Comparison of ENCODE assay signal across 18 mouse cellular contexts in genomic region chr7:35299656-35300055, GRCm38 (mm10). TPM values are rescaled to one million over a fixed set of nuclear protein-coding genes. Genes with fewer than 3 reads are reported as not detected.
DNase-seq lines count a peak whose midpoint lies in the region; ATAC-seq and TF ChIP-seq lines count a peak whose summit lies in the region.
"Had no signal": no experiment of that assay in that cellular context is flagged by ENCODE, and none has a peak within 500 bp of the region (broad histone marks: within the 10 kb centered on the region; RNA-seq: fewer than 3 reads in every experiment).

No protein-coding gene starts in this region.

- no peak for TF ChIP-seq CTCF in left cerebral cortex, adult 2 months (IDR thresholded peaks at IDR 0.05)

- peaks cover 36% of the 10 kb centered on the region for H3K36me3 ChIP-seq in forebrain, embryonic 16.5 days (ENCODE audit: control insufficient read depth, insufficient read depth)

- peak overlapping the region; percentile 53; the same call in 1 of the 2 replicates for H3K27ac ChIP-seq in left cerebral cortex, adult 2 months
- H3K27ac ChIP-seq in forebrain, embryonic 16.5 days (ENCODE audit: low read length): no peak overlapping the region
- H3K27ac ChIP-seq: hindbrain, embryonic 15.5 days; limb, embryonic 10.5 days; neural tube, embryonic 12.5 days had no signal

- H3K4me2 ChIP-seq in forebrain, embryonic 16.5 days (ENCODE audit: low read length): no peak overlapping the region
- H3K4me2 ChIP-seq: hindbrain, embryonic 15.5 days; lung, embryonic 14.5 days; neural tube, embryonic 12.5 days had no signal

- H3K9ac ChIP-seq in forebrain, embryonic 16.5 days (replicated peaks; ENCODE audit: low read depth, low read length): no peak overlapping the region
- H3K9ac ChIP-seq: hindbrain, embryonic 15.5 days; lung, embryonic 14.5 days; neural tube, embryonic 12.5 days had no signal

- H3K9me3 ChIP-seq in forebrain, embryonic 16.5 days (ENCODE audit: control insufficient read depth, low read length): no peaks in the 10 kb centered on the region
- H3K9me3 ChIP-seq: hindbrain, embryonic 15.5 days; limb, embryonic 10.5 days; neural tube, embryonic 12.5 days had no signal

- no peak overlapping the region for H3K4me3 ChIP-seq in left cerebral cortex, adult 2 months
- H3K4me3 ChIP-seq in forebrain, embryonic 16.5 days (replicated peaks; ENCODE audit: low read length): no peak overlapping the region
- H3K4me3 ChIP-seq: erythroblast, embryonic 14.5 days; hindbrain, embryonic 15.5 days; limb, embryonic 10.5 days; neural tube, embryonic 12.5 days had no signal

- no peaks in the 10 kb centered on the region for H3K27me3 ChIP-seq in forebrain, embryonic 16.5 days (replicated peaks; ENCODE audit: control insufficient read depth, insufficient read depth, low read length)
- H3K27me3 ChIP-seq: hindbrain, embryonic 15.5 days; neural tube, embryonic 12.5 days had no signal

- no peak for ATAC-seq in forebrain, embryonic 16.5 days

- intact Hi-C loops in left cerebral cortex, adult 2 months (cut with DNase I): loop anchor here (5.0 kb wide), 1 partner anchor 93 kb away; no protein-coding TSS in a partner anchor

- H3K4me1 ChIP-seq in forebrain, embryonic 16.5 days (replicated peaks; ENCODE audit: control insufficient read depth, insufficient read depth, low read length): no peaks in the 10 kb centered on the region
- H3K4me1 ChIP-seq: hindbrain, embryonic 15.5 days; limb, embryonic 10.5 days; neural tube, embryonic 12.5 days had no signal

- peak; percentile 38 for DNase-seq in cerebellum, adult 9-11 months
- no peak for DNase-seq in cerebellum, adult 11 months
- no peak for DNase-seq in left cerebral cortex, adult 2 months (ENCODE audit: extremely low spot score in 1 of 2, low spot score in 2 of 2)
- DNase-seq in left cerebral cortex, adult 8-10 months (ENCODE audit: low spot score in 2 of 2): no peak
- DNase-seq in cerebellum, postnatal 36 days: peak; percentile 11 to 13
- DNase-seq in lung, postnatal 25 days (ENCODE audit: low spot score): peak; percentile 61
- DNase-seq in adrenal gland, adult 8-10 months: no peak
- DNase-seq: B cell, adult 2 months; embryo, embryonic 11 days; lung, embryonic 14.5 days; midbrain, embryonic 14.5 days; right cerebral cortex, postnatal 25 days; thymus, postnatal 14 days had no signal

- 73% methylated on average over 8 of the region's 8 CpGs for WGBS in forebrain, embryonic 16.5 days

RNA-seq across cellular contexts. Expression of gene Gpatch1, which starts 18.6 kb away (rescaled TPM):
- total RNA-seq in left cerebral cortex, adult 2 months (2021): 10 to 100 TPM; 27.3 to 27.7 TPM
- total RNA-seq in left cerebral cortex, adult 8-10 months (2022): 10 to 100 TPM; 24.2 to 27.5 (median 25.3) TPM
- polyA plus RNA-seq in forebrain, embryonic 16.5 days (2015; fragmentation: Nextera tagmentation; extraction: Ambion mirVana): 23.7 and 24.4 TPM in 2 replicates
- total RNA-seq in adrenal gland, adult 8-10 months (2022): 10 to 100 TPM; 17.8 to 22.9 (median 18.9) TPM

RNA-seq across cellular contexts. Expression of gene Rhpn2, which starts 34.3 kb away (rescaled TPM):
- total RNA-seq in left cerebral cortex, adult 2 months (2021): 1 to 10 TPM; 5.8 to 6.2 TPM
- 1 to 10 TPM; 5.5 to 8.2 (median 7.1) TPM for total RNA-seq in left cerebral cortex, adult 8-10 months (2022)
- polyA plus RNA-seq in forebrain, embryonic 16.5 days (2015; fragmentation: Nextera tagmentation; extraction: Ambion mirVana): 1.4 and 1.6 TPM in 2 replicates
- 1 to 10 TPM; 1.9 to 3.3 (median 2.9) TPM for total RNA-seq in adrenal gland, adult 8-10 months (2022)

Comparison
In these comparisons a context has a peak if more than half of its experiments do, and no peak if none do; other contexts are left out.
1. DNase-seq: peak in cerebellum, adult 9-11 months (single experiment), cerebellum, postnatal 36 days (2 of 2) and lung, postnatal 25 days (single experiment); none in cerebellum, adult 11 months (single experiment), left cerebral cortex, adult 2 months (0 of 2), left cerebral cortex, adult 8-10 months (0 of 2) and adrenal gland, adult 8-10 months (single experiment).